ENCODE assay signal across 17 mouse cellular contexts in the genomic region with DNA sequence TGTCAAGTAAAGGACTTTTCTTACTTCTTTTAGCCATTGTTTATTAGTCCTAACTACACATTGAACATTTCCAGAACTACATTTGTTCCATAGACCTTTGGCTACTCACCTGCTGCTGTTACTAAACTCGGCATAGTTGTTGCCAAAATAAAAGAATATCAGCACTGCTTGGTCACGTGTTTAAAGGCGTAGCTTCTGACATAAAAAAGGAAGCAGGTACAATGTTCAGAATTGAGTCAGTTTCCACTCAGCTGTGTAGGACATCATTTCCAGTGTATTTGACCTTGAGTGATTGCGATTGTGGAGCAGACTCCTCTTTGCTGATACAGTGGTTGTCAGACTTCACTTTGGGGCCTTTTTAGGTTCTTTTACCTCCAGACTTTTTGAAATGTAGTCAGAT.
"Had no signal": no experiment of that assay in that cellular context is flagged by ENCODE, and none has a peak within 500 bp of the region (broad histone marks: within the 10 kb centered on the region; RNA-seq: fewer than 3 reads in every experiment).

No protein-coding gene starts in this region.

- ATAC-seq: liver, postnatal 0 days; lung, postnatal 0 days; midbrain, embryonic 15.5 days had no signal

- DNase-seq: liver, postnatal 0 days; lung, adult 2 months; lung, postnatal 14 days; lung, postnatal 36 days; right cerebral cortex, postnatal 14 days; spleen, adult 18-20 months; thymus, adult 18-20 months; thymus, postnatal 14 days; thymus, postnatal 36 days had no signal

- H3K4me1 ChIP-seq: lung, embryonic 15.5 days; midbrain, embryonic 13.5 days; midbrain, embryonic 15.5 days; neural tube, embryonic 12.5 days had no signal

- H3K27me3 ChIP-seq: lung, embryonic 15.5 days; megakaryocyte, embryonic 14.5 days; midbrain, embryonic 13.5 days; midbrain, embryonic 15.5 days; neural tube, embryonic 12.5 days had no signal

- H3K27ac ChIP-seq: lung, embryonic 15.5 days; macrophage; midbrain, embryonic 13.5 days; midbrain, embryonic 15.5 days; neural tube, embryonic 12.5 days had no signal

- H3K4me2 ChIP-seq: lung, embryonic 15.5 days; midbrain, embryonic 11.5 days; midbrain, embryonic 13.5 days; midbrain, embryonic 15.5 days; neural tube, embryonic 12.5 days had no signal

- H3K9me3 ChIP-seq: lung, embryonic 15.5 days; megakaryocyte, embryonic 14.5 days; midbrain, embryonic 13.5 days; midbrain, embryonic 15.5 days; neural tube, embryonic 12.5 days had no signal

- H3K4me3 ChIP-seq: lung, embryonic 15.5 days; megakaryocyte, embryonic 14.5 days; midbrain, embryonic 13.5 days; midbrain, embryonic 15.5 days; neural tube, embryonic 12.5 days had no signal

- H3K9ac ChIP-seq: liver, postnatal 0 days; lung, embryonic 15.5 days; midbrain, embryonic 13.5 days; midbrain, embryonic 15.5 days; neural tube, embryonic 12.5 days had no signal
